Mouse (Mus musculus): ENCODE data around the gene Sox30. TPM values are rescaled to one million over a fixed set of nuclear protein-coding genes. Genes with fewer than 3 reads are reported as not detected.

Sox30 gene
- polyA plus RNA-seq, 1 experiment = 0.26 TPM

DNA sequence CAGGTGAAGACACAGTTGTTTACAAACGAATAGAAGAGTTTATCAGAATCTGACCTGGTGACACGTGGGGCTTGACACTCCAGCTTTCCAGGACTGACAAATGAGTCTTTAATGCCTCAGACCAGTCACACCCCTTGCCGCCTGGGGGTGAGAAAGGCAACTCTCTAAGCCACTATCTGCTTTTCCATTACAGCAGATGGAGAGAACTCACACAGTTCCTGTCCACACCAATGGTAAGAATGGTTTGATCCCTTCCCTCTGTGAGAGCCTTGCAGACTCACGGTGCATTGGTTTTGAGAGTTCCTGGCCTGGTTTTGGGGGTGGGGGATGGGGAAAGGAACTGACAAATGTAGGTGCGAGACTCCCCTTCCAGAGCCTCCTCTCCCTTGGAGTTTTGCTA lies 74.2 kb downstream of the Sox30 start:
- TF ChIP-seq CTCF (IDR thresholded peaks at IDR 0.05; ENCODE audit: borderline replicate concordance, control insufficient read depth, extremely low read depth, insufficient read depth, low read length, poor library complexity) (no peak), POLR2A (IDR thresholded peaks at IDR 0.05; ENCODE audit: control insufficient read depth, extremely low read depth, insufficient read depth, low read length, poor library complexity) (no peak)
- 64% methylated on average over 5 of the region's 5 CpGs for WGBS
- Histone ChIP-seq H3K27ac (ENCODE audit: control insufficient read depth, insufficient read depth, low read length) (no peak overlapping the region), H3K27me3 (ENCODE audit: control insufficient read depth, insufficient read depth, low read length) (no peaks in the 10 kb centered on the region; the same call in 1 of the 2 replicates), H3K36me3 (ENCODE audit: control insufficient read depth, insufficient read depth, low read length) (no peaks in the 10 kb centered on the region), H3K4me3 (ENCODE audit: control insufficient read depth, insufficient read depth, low read length) (no peak overlapping the region), H3K4me1 (replicated peaks; ENCODE audit: control insufficient read depth, insufficient read depth, low read length) (0 out of 2 replicates have a peak, but pooled peaks cover 2% of the 10 kb centered on the region)
- no peak for DNase-seq

DNA sequence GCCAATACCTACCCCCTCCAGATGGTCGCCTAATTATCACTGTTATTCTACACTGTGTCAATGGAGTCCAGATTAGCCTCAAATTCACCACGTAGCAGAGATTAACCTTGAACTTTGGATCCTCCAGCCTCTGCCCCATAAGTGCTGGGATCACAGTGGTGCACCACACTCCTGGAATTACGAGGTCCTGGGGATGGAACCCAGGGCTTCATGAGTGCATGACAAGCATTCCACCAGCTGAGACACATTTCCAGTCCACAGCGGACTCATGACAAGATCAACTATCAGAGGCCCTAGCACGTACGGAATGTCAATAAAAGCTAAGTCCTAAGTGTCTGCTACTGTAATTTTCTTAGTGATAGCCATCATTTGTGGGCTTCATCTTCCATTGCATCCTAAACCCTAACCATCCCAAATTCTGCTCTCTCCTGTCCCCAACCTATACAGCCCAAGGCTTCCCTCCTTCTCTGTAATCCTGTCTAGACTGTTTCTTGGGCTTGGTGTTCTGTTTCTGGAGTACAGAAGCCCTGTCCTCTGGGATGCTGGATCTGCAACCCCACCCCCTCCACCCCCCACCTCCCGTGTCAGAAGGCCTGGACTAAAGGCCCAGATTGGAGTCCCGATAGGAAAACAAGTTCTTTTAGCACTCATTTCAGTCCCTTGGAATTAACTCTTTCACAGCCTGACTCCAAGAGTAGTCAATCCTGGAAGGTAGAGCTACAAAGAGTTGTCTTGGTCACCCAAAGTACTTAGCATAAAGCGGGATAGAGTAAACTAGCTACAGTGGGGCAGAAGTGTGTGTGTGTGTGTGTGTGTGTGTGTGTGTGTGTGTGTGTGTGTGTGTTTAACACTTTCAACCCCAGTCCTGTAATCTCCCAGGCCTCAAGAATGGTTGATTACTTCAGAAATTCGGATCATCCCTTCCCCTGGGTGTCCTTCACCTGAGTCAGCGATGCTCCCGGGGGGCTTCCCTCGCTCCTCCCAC lies 75.1 kb downstream of the Sox30 start:
- WGBS = 55% methylated on average over 12 of the region's 13 CpGs
- 0 out of 2 replicates have a peak overlapping the region, but pooled peaks have one; percentile 45 for H3K4me3 ChIP-seq (ENCODE audit: control insufficient read depth, insufficient read depth, low read length)
- no peaks in the 10 kb centered on the region; the same call in 1 of the 2 replicates for H3K27me3 ChIP-seq (ENCODE audit: control insufficient read depth, insufficient read depth, low read length)
- no peaks in the 10 kb centered on the region for H3K36me3 ChIP-seq (ENCODE audit: control insufficient read depth, insufficient read depth, low read length)
- no peak overlapping the region for H3K27ac ChIP-seq (ENCODE audit: control insufficient read depth, insufficient read depth, low read length)
- no peak for DNase-seq
- 0 out of 2 replicates have a peak, but pooled peaks cover 2% of the 10 kb centered on the region for H3K4me1 ChIP-seq (replicated peaks; ENCODE audit: control insufficient read depth, insufficient read depth, low read length)
- no peak for TF ChIP-seq CTCF (IDR thresholded peaks at IDR 0.05; ENCODE audit: borderline replicate concordance, control insufficient read depth, extremely low read depth, insufficient read depth, low read length, poor library complexity)
- no peak for TF ChIP-seq POLR2A (IDR thresholded peaks at IDR 0.05; ENCODE audit: control insufficient read depth, extremely low read depth, insufficient read depth, low read length, poor library complexity)

DNA sequence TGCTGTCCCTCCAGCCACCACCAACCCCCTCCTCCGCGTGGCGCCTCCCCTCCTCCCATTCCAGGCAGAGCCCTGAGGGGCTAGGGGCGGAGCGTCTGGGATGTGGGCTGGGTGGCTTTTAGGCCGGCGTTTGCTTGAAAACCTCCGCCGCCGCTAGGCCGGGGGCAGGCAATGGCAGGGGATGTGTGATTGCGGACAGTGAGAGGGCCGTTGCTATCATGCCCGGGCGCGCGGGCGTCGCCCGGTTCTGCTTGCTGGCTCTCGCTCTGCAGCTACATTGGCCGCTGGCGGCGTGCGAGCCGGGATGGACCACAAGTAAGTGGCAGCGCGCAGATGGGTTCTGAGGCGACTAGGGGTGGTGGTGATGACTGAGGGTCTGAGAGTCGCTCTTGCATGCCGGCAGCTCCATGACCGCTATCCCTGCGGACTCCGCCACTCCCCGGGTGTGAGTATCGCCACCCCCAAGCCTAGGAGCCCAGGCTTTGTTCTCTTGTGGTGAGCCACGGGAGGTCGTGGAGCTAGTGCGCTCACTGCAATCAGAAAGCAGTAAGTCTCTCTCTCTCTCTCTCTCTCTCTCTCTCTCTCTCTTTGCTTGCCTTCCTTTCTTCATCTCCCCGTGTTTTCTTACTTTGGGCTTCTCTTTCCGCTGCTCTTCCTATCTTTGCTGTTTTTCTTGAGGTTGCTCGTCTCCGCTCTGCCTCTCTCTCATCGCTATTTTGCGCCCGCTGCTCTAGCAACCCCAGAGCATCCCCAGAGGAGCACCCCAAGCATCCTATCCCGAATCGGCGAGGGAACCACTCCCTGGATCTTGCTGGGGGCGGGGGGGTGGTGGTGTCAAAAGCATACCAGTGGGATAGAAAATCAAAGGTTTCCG lies 76.0 kb downstream of the Sox30 start, which contains the start of gene Adam19:
Gene Adam19, plus strand, starts transcription at position 97 of the 874 bp plus-strand sequence.
- peak within 1 kb of the TSS; percentile 45 for H3K4me3 ChIP-seq (ENCODE audit: control insufficient read depth, insufficient read depth, low read length)
- WGBS = 7% methylated on average over 51 of the region's 51 CpGs
- DNase-seq = peak; percentile 27
- H3K36me3 ChIP-seq (ENCODE audit: control insufficient read depth, insufficient read depth, low read length) = no peaks in the 10 kb centered on the region
- 0 out of 2 replicates have a peak, but pooled peaks cover 2% of the 10 kb centered on the region for H3K4me1 ChIP-seq (replicated peaks; ENCODE audit: control insufficient read depth, insufficient read depth, low read length)
- H3K27me3 ChIP-seq (ENCODE audit: control insufficient read depth, insufficient read depth, low read length) = no peaks in the 10 kb centered on the region; the same call in 1 of the 2 replicates
- 0 out of 2 replicates have a peak within 1 kb of the TSS, but pooled peaks have one; percentile 1 for H3K27ac ChIP-seq (ENCODE audit: control insufficient read depth, insufficient read depth, low read length)
- TF ChIP-seq CTCF (IDR thresholded peaks at IDR 0.05; ENCODE audit: borderline replicate concordance, control insufficient read depth, extremely low read depth, insufficient read depth, low read length, poor library complexity) = no peak
- no peak for TF ChIP-seq POLR2A (IDR thresholded peaks at IDR 0.05; ENCODE audit: control insufficient read depth, extremely low read depth, insufficient read depth, low read length, poor library complexity)

DNA sequence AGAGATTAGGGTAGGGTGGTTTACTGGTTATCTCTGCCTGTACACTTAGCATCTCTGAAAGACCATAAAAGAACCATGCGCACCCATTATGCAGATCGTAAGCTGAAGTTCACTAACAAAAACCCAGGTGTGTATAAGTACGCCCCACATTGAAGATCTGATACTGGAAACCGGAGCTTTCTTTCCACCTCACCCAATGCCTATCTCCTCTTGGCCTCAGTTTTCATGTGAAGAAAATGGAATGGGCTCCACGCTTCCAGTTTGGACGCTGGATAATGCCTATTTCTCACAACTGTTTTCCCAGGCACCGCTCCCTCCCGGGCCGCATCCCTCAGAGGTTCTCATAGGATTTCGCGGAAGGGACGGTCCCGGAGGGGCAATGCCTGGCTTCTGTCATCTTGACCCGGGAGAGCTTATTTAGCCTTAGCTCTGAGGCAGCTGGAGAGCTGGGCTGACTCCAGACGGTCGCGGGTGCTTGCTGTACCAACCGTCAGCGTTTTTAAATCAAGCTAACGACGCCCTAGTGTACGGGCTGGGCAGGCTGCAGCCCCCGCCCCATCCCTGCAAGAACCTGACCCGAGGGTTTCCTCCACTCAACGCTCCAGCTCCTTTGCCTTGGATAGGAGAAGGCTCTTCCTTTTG lies 76.8 kb downstream of the Sox30 start:
- TF ChIP-seq POLR2A (IDR thresholded peaks at IDR 0.05; ENCODE audit: control insufficient read depth, extremely low read depth, insufficient read depth, low read length, poor library complexity) (no peak), CTCF (IDR thresholded peaks at IDR 0.05; ENCODE audit: borderline replicate concordance, control insufficient read depth, extremely low read depth, insufficient read depth, low read length, poor library complexity) (no peak)
- Histone ChIP-seq H3K27ac (ENCODE audit: control insufficient read depth, insufficient read depth, low read length) (no peak overlapping the region; the same call in 1 of the 2 replicates), H3K36me3 (ENCODE audit: control insufficient read depth, insufficient read depth, low read length) (no peaks in the 10 kb centered on the region), H3K4me3 (ENCODE audit: control insufficient read depth, insufficient read depth, low read length) (peak overlapping the region; percentile 45), H3K27me3 (ENCODE audit: control insufficient read depth, insufficient read depth, low read length) (no peaks in the 10 kb centered on the region; the same call in 1 of the 2 replicates), H3K4me1 (replicated peaks; ENCODE audit: control insufficient read depth, insufficient read depth, low read length) (0 out of 2 replicates have a peak, but pooled peaks cover 2% of the 10 kb centered on the region)
- DNase-seq = no peak
- 11% methylated on average over 25 of the region's 25 CpGs for whole genome bisulfite sequencing

DNA sequence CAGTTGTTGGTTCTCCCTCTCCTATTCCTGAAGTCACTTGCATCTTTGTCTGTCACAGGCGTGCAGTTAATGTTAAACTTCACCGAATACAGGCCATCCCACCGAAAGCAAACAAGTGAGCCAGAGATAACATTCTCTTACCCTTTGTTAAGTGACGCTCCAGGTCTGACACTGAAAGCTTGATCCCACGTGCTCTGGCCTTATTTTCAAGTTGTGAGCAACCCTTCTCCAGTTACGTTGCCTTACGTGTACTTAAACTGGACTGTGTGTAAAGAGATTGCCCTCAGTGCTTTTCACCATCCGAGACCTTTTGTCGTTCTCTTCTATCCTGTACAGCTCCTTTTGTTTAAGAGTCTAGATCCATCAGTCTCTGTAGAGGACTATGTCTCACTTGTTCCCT lies 77.9 kb downstream of the Sox30 start:
- DNase-seq = no peak
- Histone ChIP-seq H3K4me3 (ENCODE audit: control insufficient read depth, insufficient read depth, low read length) (no peak overlapping the region), H3K36me3 (ENCODE audit: control insufficient read depth, insufficient read depth, low read length) (no peaks in the 10 kb centered on the region), H3K27ac (ENCODE audit: control insufficient read depth, insufficient read depth, low read length) (no peak overlapping the region), H3K4me1 (replicated peaks; ENCODE audit: control insufficient read depth, insufficient read depth, low read length) (0 out of 2 replicates have a peak, but pooled peaks cover 2% of the 10 kb centered on the region), H3K27me3 (ENCODE audit: control insufficient read depth, insufficient read depth, low read length) (no peaks in the 10 kb centered on the region; the same call in 1 of the 2 replicates)
- no peak for TF ChIP-seq POLR2A (IDR thresholded peaks at IDR 0.05; ENCODE audit: control insufficient read depth, extremely low read depth, insufficient read depth, low read length, poor library complexity)
- no peak for TF ChIP-seq CTCF (IDR thresholded peaks at IDR 0.05; ENCODE audit: borderline replicate concordance, control insufficient read depth, extremely low read depth, insufficient read depth, low read length, poor library complexity)
- WGBS = 81% methylated on average over 9 of the region's 9 CpGs

Data from thymus, adult 2 months (tissue).